Mouse (Mus musculus) lung, postnatal 14 days (tissue): ENCODE results near the gene Gm21987.
A peak's percentile ranks its signal among the peaks of the same experiment; 100 is the strongest.
"Not testable (repeated sequence)": the region's sequence is repeated elsewhere in the genome, so short reads cannot be mapped to it uniquely, and the experiment has no call there.

Source experiments
- DNase-seq: peaks from one replicate; pipeline ENCODE4 v3.0.0; 2021

Gene Gm21987

GRCm38 (mm10) chr16:38346529-38347325, at the start of gene Gm21987, which contains the start of gene Cox17:
Gene Gm21987 (plus strand): TSS chr16:38347040.
Gene Cox17 (plus strand): TSS chr16:38346991.
- DNase-seq, result peak; percentile 94

DNA sequence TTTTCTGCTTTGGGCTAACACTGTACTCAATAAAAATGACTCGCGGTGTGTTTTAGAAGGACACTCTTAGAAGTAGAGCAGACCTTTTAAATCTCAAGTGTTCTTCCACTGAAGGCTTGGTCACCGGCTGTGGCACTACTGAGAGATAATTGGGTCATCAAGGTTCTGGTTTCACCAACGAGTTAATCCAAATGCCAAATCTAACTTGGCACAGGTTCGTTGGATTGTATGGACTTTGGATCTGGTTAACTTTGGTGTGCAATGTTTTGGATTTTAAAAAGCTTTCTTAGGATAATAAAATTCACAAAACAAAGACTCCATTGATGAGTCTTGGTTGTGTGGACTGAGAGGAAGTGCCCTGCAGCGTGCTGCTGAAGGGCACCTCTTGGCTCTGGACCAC, 48.4 kb upstream of the Gm21987 start:
- DNase-seq, result no peak

DNA sequence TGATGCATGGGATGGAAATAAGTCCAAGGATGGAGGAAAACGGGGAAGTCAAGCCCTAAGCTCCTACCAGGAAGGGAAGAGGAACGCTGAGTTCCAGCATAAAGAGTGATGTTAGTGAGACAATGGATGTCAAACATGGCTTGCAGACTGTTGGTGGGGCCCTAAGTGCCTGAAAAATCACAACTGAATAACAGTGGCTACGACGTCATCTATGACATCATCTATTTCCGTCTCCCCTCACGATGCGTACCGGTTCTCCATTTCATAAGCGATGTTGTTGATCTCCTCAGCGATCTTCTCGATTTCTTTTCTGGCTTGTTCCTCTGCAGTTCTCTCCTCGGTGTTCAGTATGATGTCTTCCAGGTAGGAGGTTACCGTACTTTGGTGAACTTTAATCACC, 44.5 kb upstream of the Gm21987 start:
- DNase-seq, result no peak

DNA sequence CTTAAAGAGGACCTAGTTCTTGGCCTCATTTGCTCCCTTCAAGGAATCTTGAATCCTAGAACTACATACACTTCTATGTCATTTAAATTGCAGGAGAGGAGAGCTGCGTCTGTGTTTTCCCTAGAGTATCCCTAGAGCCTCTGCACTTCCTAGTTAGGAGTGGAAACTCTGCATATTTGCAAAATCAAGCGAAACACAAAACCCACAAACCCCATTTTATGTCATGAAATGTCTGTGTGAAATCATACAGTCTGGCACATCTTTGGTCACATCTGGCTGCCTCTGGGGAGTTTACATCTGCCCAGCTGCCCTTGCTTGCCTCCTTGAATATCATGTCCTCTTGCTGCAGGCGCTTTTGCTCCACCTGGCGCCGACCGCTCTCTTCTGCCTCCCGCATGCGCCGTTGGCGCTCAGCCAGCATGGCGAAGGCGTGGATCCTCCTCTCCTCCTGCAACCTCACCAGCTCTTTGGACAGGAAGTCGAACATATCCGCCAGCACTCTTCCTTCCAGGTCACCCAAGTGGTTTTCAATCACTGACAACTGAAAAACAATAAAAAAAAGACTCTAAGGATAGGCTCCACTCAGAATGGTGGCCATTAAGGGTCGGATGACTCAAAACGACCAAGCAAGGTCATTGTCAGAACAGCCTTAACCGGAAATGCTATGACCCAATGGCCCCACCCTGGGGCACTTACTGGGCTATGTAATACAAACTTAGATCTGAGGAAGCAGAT, 42.2 kb upstream of the Gm21987 start:
- DNase-seq, result peak; percentile 58

- DNase-seq, result peak; percentile 28
Observed at GRCm38 (mm10) chr16:38306571-38307220, 40.1 kb upstream of the Gm21987 start.

DNA sequence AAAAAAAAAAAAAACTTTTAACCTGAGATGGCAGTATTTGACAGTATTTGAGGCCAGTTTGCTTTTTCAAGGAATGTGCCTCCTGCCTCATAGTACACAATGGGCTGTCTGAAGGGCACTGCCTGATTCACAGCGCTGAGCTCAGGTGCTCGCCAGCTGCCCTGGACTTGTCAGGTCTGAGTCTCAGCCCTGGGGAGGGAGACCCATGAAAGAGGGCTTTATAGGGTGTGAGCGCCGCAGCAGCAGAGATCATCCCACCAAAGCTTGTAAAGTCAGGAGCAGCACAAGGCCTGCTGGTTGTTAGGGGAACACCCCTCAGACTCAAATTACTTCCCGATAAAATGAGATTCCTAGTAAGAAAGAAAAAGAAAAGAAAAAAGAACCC, 39.6 kb upstream of the Gm21987 start:
- no peak for DNase-seq

GRCm38 (mm10) chr16:38307651-38308050, 39.2 kb upstream of the Gm21987 start:
- DNase-seq, result no peak

DNA sequence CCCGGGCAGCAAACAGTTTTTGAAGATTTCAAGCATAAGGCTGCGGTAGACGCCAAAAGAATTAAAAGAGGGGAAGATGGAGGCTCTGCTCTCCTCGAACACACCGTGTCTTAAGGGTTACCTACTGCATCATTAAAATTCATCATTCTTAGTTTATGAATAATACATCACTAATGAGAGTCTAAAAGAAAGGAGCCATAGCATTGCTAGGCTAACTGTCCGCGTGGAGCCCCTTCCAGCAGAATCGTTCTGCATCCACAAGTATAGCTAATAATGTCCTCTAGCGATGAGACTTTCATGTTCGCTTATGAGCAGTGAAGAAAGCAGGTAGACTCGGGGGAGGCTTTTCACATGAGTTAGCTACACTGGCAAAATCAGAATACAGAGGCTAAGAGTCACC, 38.6 kb upstream of the Gm21987 start:
- no peak for DNase-seq

DNA sequence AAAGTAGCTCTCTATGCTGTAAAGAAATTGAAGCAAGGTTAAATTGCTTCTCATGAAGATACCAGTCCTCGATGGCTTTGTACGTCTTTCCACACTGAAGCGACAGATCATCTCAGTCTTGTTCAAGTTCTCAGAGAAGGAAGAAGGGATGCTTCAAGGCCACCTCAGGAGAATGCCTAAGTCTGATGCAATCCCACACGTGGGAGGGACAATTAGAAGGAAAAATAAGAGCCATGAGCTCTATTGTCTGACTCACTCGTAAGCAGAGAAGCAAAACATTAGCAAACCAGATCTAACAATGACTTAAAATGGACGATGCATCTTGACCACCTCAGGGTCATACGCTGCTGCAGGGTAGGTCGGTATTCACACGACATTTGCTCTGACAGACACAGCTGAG, 28.3 kb upstream of the Gm21987 start:
- DNase-seq, result no peak

DNA sequence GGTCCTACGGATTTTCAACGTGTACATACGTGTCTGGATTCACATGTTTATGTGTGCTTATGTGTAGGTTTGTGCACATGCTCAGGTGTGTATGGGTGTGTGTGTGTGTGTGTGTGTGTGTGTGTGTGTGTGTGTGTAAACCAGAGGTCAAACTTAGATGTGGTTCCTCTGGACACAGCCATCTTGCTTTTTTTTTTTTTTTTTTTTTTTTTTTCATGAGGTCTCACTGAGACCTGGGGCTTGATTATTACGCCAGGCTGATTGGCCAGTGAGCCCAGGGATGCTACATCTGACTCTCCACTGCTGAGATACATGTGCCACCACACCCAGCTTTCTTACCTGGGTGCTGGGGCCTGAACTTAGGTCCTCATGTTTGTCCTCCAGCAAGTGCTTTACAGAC, 27.8 kb upstream of the Gm21987 start:
- DNase-seq, result no peak

GRCm38 (mm10) chr16:38321452-38321935, 25.3 kb upstream of the Gm21987 start:
- peak; percentile 65 for DNase-seq

- no peak for DNase-seq
Observed at GRCm38 (mm10) chr16:38324311-38324710, 22.5 kb upstream of the Gm21987 start.

DNA sequence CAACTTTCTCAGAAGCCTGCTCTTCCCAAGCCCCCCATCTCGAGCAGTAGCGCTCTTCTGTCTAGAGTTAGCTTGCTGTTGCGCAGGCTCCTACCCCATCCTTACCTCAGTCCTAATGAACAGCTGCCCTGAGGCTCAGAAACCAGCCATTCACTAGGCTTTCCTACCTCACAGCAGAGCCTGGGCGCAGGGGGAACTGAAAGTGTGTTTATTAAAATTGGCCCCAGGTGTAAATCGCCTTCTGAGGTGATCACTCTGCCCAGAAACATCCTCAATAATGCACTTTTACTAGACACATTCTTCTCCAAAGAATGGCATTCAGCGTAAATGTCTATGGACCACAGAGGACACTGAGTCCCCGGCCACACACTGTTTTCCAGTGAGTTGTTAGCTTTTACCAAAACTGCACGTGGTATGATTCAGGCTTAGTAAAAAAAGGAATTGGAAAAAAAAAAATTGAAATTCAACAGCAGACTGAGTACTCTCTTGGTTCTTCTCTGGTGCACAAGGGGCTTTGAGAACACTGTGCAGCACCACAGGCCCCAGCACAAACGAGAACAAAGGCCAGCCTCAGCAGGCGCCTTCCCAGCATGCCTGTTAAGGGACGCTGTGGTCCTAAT, 20.0 kb upstream of the Gm21987 start:
- DNase-seq, result no peak

- DNase-seq, result no peak
Observed at GRCm38 (mm10) chr16:38329340-38329739, 17.5 kb upstream of the Gm21987 start.

DNA sequence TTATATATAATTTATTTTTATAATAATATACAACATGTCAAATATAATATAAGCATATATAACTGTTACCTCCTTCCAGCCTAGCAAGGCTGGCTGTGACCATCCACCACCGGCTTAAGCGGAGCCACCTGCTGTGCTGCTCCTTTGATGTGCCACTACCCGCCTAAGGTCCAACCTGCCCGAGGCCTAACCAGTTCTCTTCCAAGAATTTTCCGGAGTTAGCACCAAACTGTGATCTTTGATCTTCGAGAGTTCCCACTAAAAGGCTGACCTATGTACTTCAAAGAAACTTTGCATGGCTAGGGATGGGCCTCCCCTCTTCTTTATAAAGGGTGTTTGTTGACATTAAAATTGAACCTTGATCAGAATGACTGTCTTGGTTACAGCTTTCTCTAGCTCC, 12.4 kb upstream of the Gm21987 start:
- DNase-seq, result no peak

GRCm38 (mm10) chr16:38338077-38338476, 8.8 kb upstream of the Gm21987 start:
- not testable (repeated sequence) for DNase-seq

- DNase-seq, result peak; percentile 82
Observed at GRCm38 (mm10) chr16:38341396-38342324, 5.2 kb upstream of the Gm21987 start, which contains the start of gene Maats1. Gene Maats1 (minus strand): TSS chr16:38342143.

DNA sequence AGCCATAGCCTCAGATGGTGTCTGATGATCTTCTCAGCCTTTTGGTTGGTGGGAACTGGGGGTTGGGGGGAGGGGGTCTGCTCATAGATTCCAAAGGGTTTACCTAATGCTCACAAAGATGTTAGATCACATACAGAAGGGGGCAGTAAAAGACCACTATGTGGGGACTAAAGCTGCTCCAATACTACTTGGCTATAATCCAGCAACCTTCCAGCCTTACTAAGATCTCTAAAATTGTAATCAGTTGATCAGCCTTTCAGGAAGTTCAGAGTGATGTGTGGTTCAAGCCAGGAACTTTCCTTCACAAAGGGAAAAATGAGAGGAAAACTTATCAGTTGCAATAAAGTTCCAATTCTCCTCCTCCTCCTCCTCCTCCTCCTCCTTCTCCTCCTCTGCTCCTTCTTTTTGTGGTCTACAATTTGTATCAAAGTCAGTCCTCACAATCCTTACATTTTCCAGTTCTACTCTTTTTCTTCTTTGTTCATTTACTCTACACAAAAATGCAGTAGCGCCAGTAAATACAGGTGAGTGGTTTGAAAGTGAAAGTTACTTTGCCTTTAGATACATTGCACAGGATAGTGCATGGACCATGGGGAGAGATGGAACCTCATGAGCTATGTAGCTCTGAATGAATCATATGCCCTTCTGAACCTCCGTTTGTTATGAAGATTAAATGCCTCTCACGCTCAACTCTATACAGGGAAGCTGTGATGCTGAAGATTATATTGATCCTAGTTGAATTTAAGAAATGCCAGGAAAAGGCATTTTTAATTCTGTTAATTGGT, 1.7 kb upstream of the Gm21987 start:
- DNase-seq, result no peak

GRCm38 (mm10) chr16:38347588-38347987, 748 bp downstream of the Gm21987 start:
- no peak for DNase-seq

- no peak for DNase-seq
Observed at GRCm38 (mm10) chr16:38348217-38348761, 1.4 kb downstream of the Gm21987 start.

GRCm38 (mm10) chr16:38349881-38350280, 3.0 kb downstream of the Gm21987 start:
- no peak for DNase-seq
